Mouse (Mus musculus): ENCODE measurements at regions not wholly inside any gene's neighbourhood (a gene's known extent, or its start where the extent isn't known, plus 50 kb on each side); places are given as distances from the start of the nearest gene placed in this dataset.

GRCm38 (mm10) chr1:65509003-65509402 lies 227.1 kb downstream of the Pth2r start:
- Histone ChIP-seq H3K4me3 (replicated peaks) (no peak overlapping the region), H3K9me3 (no peaks in the 10 kb centered on the region), H3K4me1 (replicated peaks) (peaks cover 6% of the 10 kb centered on the region; the same call in 1 of the 2 replicates), H3K27me3 (no peaks in the 10 kb centered on the region), H3K4me2 (replicated peaks) (no peak overlapping the region), H3K9ac (replicated peaks) (no peak overlapping the region), H3K27ac (no peak overlapping the region), H3K36me3 (no peaks in the 10 kb centered on the region)
- WGBS = 86% methylated on average over 2 of the region's 2 CpGs
- 0 out of 2 replicates have a peak, but pooled peaks have one; percentile 37 for ATAC-seq

DNA sequence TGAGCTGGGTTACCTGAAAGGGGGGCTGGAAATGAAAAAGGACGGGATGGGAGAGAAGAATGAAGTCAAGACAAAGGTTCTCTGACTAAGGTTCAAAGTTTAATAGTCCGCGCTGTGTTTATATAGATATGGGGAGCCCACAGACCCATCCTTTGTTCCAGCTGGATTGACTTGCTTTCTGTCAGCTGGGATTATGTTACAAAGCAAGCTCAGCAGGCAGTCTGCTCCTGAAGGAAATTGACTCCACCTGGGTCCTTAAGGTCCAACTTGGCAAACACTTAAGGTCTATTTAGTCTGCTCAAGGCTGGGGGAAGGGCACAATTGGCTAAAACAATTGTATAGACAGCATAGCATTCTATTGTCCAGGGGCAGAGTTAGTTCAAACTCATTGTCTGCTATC lies 253.8 kb downstream of the Pth2r start:
- no peak for ATAC-seq
- H3K4me3 ChIP-seq (replicated peaks) = no peak overlapping the region
- no peak overlapping the region for H3K4me2 ChIP-seq (replicated peaks)
- no peaks in the 10 kb centered on the region for H3K36me3 ChIP-seq
- no peaks in the 10 kb centered on the region for H3K27me3 ChIP-seq
- no peaks in the 10 kb centered on the region for H3K4me1 ChIP-seq (replicated peaks)
- WGBS = 58% methylated on average over 3 of the region's 3 CpGs
- H3K9me3 ChIP-seq = no peaks in the 10 kb centered on the region
- no peak overlapping the region for H3K9ac ChIP-seq (replicated peaks)
- H3K27ac ChIP-seq = no peak overlapping the region

DNA sequence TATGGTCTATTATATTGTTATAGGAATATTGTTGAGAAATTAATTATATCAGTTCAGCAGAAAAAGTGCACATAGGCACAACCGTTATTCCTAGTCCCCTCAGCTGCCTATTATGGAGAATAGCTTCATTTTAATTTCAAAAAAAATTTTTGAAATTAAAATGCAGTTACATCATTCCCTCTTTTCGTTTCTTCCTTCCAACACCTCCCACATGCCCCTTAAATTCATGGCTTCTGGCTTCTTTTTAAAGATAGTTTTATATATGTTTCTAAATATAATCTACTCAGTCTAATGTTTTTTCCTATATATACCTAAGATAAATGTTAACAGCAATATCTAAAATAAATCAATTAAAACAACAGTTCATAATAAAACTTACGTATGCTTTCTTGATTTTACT lies 256.7 kb downstream of the Pth2r start:
- Histone ChIP-seq H3K27me3 (no peaks in the 10 kb centered on the region), H3K36me3 (no peaks in the 10 kb centered on the region), H3K9ac (replicated peaks) (no peak overlapping the region), H3K27ac (no peak overlapping the region), H3K4me3 (replicated peaks) (no peak overlapping the region), H3K4me1 (replicated peaks) (no peaks in the 10 kb centered on the region), H3K9me3 (no peaks in the 10 kb centered on the region), H3K4me2 (replicated peaks) (no peak overlapping the region)
- no peak for ATAC-seq
- WGBS = 89% methylated on average over 3 of the region's 3 CpGs

DNA sequence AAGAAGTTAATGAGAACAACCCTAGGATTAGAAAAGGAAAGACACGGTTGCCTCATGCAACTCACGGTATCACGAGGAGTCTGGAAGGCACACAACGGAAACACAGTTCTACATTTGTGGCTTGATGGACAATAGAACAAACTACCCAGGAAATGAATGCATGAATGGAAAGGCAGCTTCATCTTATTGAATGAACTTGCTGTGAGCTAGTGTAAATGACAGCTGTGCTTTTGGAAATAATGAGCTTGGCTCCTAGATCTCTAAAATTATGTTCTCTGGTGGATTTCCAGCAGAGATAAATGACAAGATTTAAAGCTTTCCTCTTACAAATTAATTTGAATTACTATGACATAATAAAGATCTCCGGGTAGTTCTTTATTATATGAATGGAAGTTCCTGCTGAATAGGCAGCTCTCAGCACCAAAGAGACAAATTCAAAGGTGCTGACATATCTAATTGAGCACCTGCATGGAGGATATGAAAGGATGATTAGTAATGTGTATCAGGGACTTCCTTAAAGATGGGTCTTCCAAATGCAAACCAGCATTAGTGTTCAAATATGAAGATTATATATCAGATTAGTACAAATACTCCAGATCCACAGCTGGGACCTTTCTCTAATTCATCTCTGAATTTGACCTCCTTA lies 262.5 kb downstream of the Pth2r start:
- WGBS = 42% methylated on average over 5 of the region's 5 CpGs
- Histone ChIP-seq H3K4me1 (replicated peaks) (0 out of 2 replicates have a peak, but pooled peaks cover 5% of the 10 kb centered on the region), H3K9ac (replicated peaks) (no peak overlapping the region), H3K36me3 (no peaks in the 10 kb centered on the region), H3K4me3 (replicated peaks) (no peak overlapping the region), H3K4me2 (replicated peaks) (no peak overlapping the region), H3K27ac (no peak overlapping the region), H3K27me3 (no peaks in the 10 kb centered on the region), H3K9me3 (no peaks in the 10 kb centered on the region)
- ATAC-seq = 0 out of 2 replicates have a peak, but pooled peaks have one; percentile 20

DNA sequence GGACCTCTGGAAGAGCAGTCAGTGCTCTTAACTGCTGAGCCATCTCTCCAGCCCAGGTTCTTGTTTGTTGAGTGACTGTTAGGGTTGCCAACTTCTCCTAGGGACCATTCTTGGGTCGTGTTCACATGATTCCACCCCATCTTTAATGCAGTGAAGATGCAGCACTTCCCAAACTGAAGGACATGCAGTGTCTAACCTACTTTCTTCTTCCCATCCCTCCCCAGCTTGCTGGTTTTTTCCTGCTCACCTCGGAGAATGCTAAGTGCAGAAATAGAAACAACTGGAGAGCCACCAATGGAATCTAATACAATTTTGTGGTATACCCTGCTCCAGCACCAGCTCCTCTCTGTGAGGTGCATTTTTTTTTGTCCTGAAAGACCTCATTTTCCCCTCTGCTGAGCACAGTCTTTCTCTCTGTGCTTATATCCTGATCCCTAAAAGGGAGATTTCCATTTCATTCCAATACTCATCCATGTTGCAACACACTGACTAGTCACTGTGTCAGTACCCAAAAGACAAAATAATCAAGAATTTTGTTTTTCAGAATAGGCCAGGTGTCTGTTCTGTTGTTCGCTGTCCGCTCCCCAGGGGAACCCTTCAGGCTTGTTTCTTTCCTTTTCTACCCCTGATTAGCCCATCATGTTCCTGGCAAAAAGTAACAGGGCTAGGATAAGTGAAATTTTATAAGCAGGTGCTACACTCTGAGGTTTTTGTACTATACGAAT lies 263.6 kb downstream of the Pth2r start:
- Histone ChIP-seq H3K27ac (no peak overlapping the region), H3K9ac (replicated peaks) (no peak overlapping the region), H3K9me3 (no peaks in the 10 kb centered on the region), H3K36me3 (no peaks in the 10 kb centered on the region), H3K27me3 (no peaks in the 10 kb centered on the region), H3K4me3 (replicated peaks) (no peak overlapping the region), H3K4me1 (replicated peaks) (0 out of 2 replicates have a peak, but pooled peaks cover 5% of the 10 kb centered on the region), H3K4me2 (replicated peaks) (no peak overlapping the region)
- no peak for ATAC-seq
- WGBS = 64% methylated on average over 5 of the region's 5 CpGs

- Histone ChIP-seq H3K4me2 (replicated peaks) (no peak overlapping the region), H3K27me3 (no peaks in the 10 kb centered on the region), H3K4me1 (replicated peaks) (0 out of 2 replicates have a peak, but pooled peaks cover 5% of the 10 kb centered on the region), H3K36me3 (no peaks in the 10 kb centered on the region), H3K9ac (replicated peaks) (no peak overlapping the region), H3K4me3 (replicated peaks) (no peak overlapping the region), H3K9me3 (no peaks in the 10 kb centered on the region), H3K27ac (no peak overlapping the region)
- WGBS = 74% methylated on average over 4 of the region's 4 CpGs
- no peak for ATAC-seq
Measured at GRCm38 (mm10) chr1:65548830-65549229, 267.0 kb downstream of the Pth2r start.

- WGBS = 79% methylated on average over 2 of the region's 2 CpGs
- Histone ChIP-seq H3K4me2 (replicated peaks) (no peak overlapping the region), H3K4me1 (replicated peaks) (no peaks in the 10 kb centered on the region), H3K27me3 (no peaks in the 10 kb centered on the region), H3K27ac (no peak overlapping the region), H3K9ac (replicated peaks) (no peak overlapping the region), H3K4me3 (replicated peaks) (no peak overlapping the region), H3K36me3 (no peaks in the 10 kb centered on the region), H3K9me3 (no peaks in the 10 kb centered on the region)
- ATAC-seq = no peak
Measured at GRCm38 (mm10) chr1:65587402-65587801, 305.5 kb downstream of the Pth2r start.

DNA sequence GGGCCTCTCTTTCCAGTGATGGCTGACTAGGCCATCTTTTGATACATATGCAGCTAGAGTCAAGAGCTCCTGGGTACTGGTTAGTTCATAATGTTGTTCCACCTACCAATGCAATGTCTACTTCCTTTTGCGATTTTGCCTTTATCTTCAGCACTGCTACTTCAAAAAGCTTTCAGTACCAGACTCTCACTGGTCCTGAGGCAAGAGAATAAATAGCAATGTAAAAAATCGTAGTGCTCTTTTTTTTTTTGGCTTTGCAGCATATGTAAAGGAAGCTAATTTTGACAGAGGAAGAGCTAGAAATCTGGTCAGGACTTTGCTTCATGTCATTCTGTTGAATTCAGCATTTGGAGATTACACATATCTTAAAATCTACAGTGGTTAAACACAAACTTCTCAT lies 291.0 kb upstream of the Crygf start:
- Histone ChIP-seq H3K4me2 (replicated peaks) (no peak overlapping the region), H3K27ac (no peak overlapping the region), H3K27me3 (no peaks in the 10 kb centered on the region), H3K4me1 (replicated peaks) (no peaks in the 10 kb centered on the region), H3K36me3 (no peaks in the 10 kb centered on the region), H3K4me3 (replicated peaks) (no peak overlapping the region), H3K9me3 (no peaks in the 10 kb centered on the region), H3K9ac (replicated peaks) (no peak overlapping the region)
- 95% methylated on average over 2 of the region's 2 CpGs for WGBS
- ATAC-seq = no peak

DNA sequence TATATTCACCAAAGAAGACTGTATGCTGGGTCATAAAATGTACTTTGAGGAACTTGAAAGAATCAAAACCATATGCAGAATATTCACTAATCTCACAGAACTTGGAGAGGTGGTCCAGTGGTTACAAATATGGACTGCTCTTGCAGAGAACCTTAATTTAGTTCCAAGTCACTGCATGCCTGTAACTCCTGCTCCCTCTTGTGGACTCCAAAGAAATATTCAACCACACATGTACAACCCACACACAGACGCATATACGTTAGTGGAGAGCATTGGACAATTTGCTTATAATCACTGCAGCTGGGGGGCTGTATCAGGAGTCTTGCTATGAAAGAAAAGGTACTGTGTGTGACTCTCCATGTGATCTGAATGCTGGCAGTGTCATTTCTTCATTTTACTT lies 271.9 kb upstream of the Crygf start:
- Histone ChIP-seq H3K9me3 (no peaks in the 10 kb centered on the region; the same call in 1 of the 2 replicates), H3K9ac (replicated peaks) (no peak overlapping the region), H3K4me3 (replicated peaks) (no peak overlapping the region), H3K4me2 (replicated peaks) (no peak overlapping the region), H3K36me3 (no peaks in the 10 kb centered on the region), H3K4me1 (replicated peaks) (no peaks in the 10 kb centered on the region), H3K27ac (no peak overlapping the region), H3K27me3 (no peaks in the 10 kb centered on the region)
- WGBS = 80% methylated on average over 2 of the region's 2 CpGs
- no peak for ATAC-seq

- WGBS = 5% methylated on average over 1 of the region's 1 CpGs
- no peaks in the 10 kb centered on the region for H3K27me3 ChIP-seq
- H3K9me3 ChIP-seq = no peaks in the 10 kb centered on the region
- H3K9ac ChIP-seq (replicated peaks) = no peak overlapping the region
- no peak overlapping the region for H3K27ac ChIP-seq
- no peak overlapping the region for H3K4me3 ChIP-seq (replicated peaks)
- ATAC-seq = no peak
- H3K4me2 ChIP-seq (replicated peaks) = no peak overlapping the region
- no peaks in the 10 kb centered on the region for H3K36me3 ChIP-seq
- peaks cover 5% of the 10 kb centered on the region for H3K4me1 ChIP-seq (replicated peaks)
Measured at GRCm38 (mm10) chr1:65681960-65682359, 244.4 kb upstream of the Crygf start.

DNA sequence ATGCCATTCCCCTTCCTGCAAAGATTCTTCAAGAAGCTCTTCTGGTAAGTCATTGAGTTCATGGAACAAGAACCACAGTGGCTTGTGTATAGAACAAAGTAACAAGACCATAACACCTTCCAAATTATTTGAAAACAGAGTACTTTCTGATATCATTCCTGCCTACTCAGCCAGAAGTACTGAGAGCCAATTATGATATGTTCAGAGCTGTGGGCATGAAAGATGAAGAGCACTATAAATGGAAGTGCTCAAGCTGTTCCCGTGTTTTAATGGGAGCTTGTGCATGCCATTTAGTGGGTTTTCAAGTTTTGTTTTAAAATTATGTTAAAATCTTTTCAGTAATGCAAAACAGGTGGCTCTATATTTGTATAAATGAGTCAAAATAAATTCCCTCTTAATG lies 239.0 kb upstream of the Crygf start:
- Histone ChIP-seq H3K27ac (no peak overlapping the region), H3K9me3 (no peaks in the 10 kb centered on the region), H3K9ac (replicated peaks) (no peak overlapping the region), H3K4me2 (replicated peaks) (no peak overlapping the region), H3K36me3 (no peaks in the 10 kb centered on the region), H3K4me3 (replicated peaks) (no peak overlapping the region), H3K4me1 (replicated peaks) (peaks cover 3% of the 10 kb centered on the region), H3K27me3 (no peaks in the 10 kb centered on the region)
- WGBS = 81% methylated on average over 1 of the region's 1 CpGs
- no peak for ATAC-seq

DNA sequence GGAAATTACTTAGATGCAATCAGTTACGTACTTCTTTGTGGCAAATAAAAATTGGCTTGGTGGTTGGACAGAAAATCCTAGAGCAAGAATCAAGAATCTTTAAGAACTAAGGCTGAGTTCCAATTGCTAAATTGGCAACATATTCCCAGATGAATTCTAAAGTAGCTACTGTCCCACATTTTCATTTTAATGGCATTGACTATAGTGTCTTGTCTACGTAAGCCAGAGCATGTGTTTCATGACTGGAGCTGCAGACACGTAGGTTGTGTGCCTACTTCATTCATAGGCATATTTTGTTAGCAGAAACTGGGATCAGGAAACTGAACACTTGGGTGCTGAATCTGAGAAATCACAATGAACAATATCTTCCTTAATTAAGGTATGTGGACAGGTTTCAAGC lies 196.1 kb upstream of the Crygf start:
- Histone ChIP-seq H3K9me3 (no peaks in the 10 kb centered on the region), H3K4me3 (replicated peaks) (no peak overlapping the region), H3K4me2 (replicated peaks) (no peak overlapping the region), H3K9ac (replicated peaks) (no peak overlapping the region), H3K27me3 (no peaks in the 10 kb centered on the region), H3K36me3 (no peaks in the 10 kb centered on the region), H3K27ac (no peak overlapping the region), H3K4me1 (replicated peaks) (no peaks in the 10 kb centered on the region)
- WGBS = 90% methylated on average over 3 of the region's 3 CpGs
- ATAC-seq = no peak
